Comparison of ENCODE assay signal across 23 mouse cellular contexts in genomic region chr3:100754677-100755076, GRCm38 (mm10).
"Had no signal": no experiment of that assay in that cellular context is flagged by ENCODE, and none has a peak within 500 bp of the region (broad histone marks: within the 10 kb centered on the region; RNA-seq: fewer than 3 reads in every experiment).

No protein-coding gene starts in this region.

- H3K27me3 ChIP-seq: heart, embryonic 15.5 days; hindbrain, embryonic 13.5 days; hindbrain, embryonic 15.5 days; kidney, embryonic 15.5 days; limb, embryonic 13.5 days; limb, embryonic 15.5 days; liver, embryonic 12.5 days had no signal

- H3K36me3 ChIP-seq: heart, embryonic 13.5 days; heart, embryonic 15.5 days; hindbrain, embryonic 13.5 days; hindbrain, embryonic 15.5 days; kidney, embryonic 15.5 days; limb, embryonic 13.5 days; limb, embryonic 15.5 days; liver, embryonic 12.5 days had no signal

- DNase-seq: gastrocnemius, postnatal 14 days; gastrocnemius, postnatal 36 days; heart, adult 18-20 months; heart, postnatal 14 days; heart, postnatal 36 days; kidney, adult 11 months; kidney, adult 2 months; kidney, adult 9 months; kidney, postnatal 14 days; kidney, postnatal 36 days; layer of hippocampus, adult 9-11 months had no signal

- H3K9me3 ChIP-seq: heart, embryonic 13.5 days; heart, embryonic 15.5 days; hindbrain, embryonic 13.5 days; hindbrain, embryonic 15.5 days; kidney, embryonic 15.5 days; limb, embryonic 13.5 days; limb, embryonic 15.5 days; liver, embryonic 12.5 days had no signal

- H3K4me1 ChIP-seq: heart, embryonic 13.5 days; heart, embryonic 15.5 days; hindbrain, embryonic 13.5 days; hindbrain, embryonic 15.5 days; kidney, embryonic 15.5 days; limb, embryonic 13.5 days; limb, embryonic 15.5 days had no signal

- H3K27ac ChIP-seq: heart, embryonic 13.5 days; heart, embryonic 15.5 days; hindbrain, embryonic 13.5 days; hindbrain, embryonic 15.5 days; hindbrain, postnatal 0 days; kidney, embryonic 15.5 days; kidney, postnatal 0 days; left cerebral cortex, adult 2 months; limb, embryonic 13.5 days; limb, embryonic 15.5 days; liver, embryonic 12.5 days; liver, embryonic 14.5 days had no signal

- H3K4me3 ChIP-seq: heart, embryonic 13.5 days; heart, embryonic 15.5 days; hindbrain, embryonic 13.5 days; hindbrain, embryonic 15.5 days; kidney, embryonic 15.5 days; left cerebral cortex, adult 2 months; limb, embryonic 13.5 days; limb, embryonic 15.5 days; liver, embryonic 12.5 days had no signal
